Mouse (Mus musculus): ENCODE data around the gene Cenpk.
"Not testable (repeated sequence)": the region's sequence is repeated elsewhere in the genome, so short reads cannot be mapped to it uniquely, and the experiment has no call there.

Cenpk gene

DNA sequence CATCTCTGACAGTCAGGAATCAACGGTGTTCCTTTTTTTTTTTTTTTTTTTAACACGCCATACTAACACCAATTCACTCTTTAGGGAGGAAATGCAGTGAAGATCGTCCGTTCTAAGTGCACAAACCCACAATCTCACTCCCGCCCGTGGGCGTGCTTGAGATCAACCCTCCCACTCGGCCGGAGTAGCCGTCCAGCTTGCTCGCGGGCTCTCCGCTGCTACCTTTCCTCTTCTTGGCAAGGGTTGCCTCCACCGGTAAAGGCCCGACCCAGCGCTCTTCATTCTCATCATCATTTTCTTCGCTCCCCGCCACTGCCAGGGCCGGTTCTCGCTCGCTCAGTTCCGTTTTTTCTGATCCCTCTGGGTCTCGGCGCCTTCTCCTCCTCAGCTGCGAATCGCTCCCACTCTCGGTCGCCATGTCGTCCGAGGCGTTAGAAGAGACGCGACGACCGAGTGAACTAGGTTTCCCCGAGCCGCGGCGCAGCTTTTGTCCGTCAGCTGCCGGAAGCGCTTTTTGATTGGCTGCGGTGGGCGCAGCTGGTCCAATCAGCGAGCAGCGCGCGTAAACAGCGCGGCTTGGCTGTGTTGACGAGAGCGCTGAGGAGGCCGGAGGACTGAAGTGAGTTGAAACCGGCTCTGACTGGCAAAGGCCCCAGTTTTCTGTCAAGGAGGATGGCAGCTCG, at the start of gene Cenpk, which contains the start of gene Ppwd1:
Gene Cenpk, plus strand, starts transcription at position 228 of the 683 bp plus-strand sequence.
Gene Ppwd1, minus strand, starts transcription at position 460 of the 683 bp plus-strand sequence.
- in situ Hi-C loops (cut with MboI, MseI): no loop called here

DNA sequence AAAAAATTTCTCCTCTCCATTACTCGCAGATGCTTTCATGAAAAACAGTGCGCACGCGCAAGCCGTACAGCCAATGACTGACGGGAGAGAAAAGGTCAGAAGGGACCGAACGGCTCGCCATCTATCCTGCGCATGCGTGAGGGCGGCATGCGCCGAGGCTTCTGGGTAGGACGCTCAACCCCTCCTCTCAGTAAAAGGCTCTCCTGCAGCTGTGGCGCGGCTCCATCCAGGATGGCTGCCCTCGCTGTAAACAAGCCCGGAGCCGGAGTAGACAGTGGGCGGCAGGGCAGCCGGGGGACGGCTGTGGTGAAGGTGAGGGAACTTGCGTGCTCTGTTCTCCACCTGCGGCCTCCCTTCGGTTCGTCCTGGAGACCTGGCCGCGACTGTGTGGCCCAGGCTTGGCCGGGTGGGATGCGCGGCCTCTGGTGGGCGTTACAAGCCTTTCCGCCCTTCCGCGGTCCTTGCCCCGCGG, 49.7 kb upstream of the Cenpk start, which contains the start of gene Trim23:
Gene Trim23, plus strand, starts transcription at position 148 of the 472 bp plus-strand sequence.
- in situ Hi-C loops (cut with MboI, MseI): no loop called here

DNA sequence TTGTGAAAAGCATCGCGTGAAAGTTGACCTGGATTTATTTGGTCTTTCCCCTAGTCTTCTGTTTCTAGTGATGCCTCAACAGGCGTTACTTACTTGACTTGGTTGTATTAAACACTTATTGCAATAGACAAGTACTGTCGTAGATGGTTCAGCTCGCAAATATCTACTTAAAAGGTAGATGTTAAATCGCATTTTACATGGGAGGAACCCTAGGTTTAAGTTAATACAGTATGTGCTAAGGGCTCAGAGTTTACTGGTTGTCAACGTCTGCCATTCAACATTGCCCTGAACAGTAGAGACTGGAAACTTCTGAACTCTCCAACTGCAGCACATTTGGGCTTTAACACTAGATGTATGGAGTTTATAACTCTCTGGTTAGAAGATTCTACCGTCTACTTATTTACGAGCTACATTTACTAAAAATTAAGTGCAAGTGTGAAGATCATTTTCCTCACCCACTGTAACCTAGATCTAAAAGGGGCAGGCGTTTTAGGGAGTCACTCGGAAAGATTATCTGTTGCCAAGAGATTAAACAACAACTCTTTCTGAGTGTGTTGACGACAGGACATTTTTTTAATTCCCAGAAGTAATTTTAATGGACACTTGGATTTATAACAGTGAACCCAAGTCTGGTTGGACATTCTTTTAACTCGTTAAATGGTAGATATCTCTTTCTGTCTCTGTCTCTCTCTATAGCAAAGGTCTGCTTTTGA, 49.1 kb upstream of the Cenpk start:
- in situ Hi-C loops (cut with MboI, MseI): no loop called here

DNA sequence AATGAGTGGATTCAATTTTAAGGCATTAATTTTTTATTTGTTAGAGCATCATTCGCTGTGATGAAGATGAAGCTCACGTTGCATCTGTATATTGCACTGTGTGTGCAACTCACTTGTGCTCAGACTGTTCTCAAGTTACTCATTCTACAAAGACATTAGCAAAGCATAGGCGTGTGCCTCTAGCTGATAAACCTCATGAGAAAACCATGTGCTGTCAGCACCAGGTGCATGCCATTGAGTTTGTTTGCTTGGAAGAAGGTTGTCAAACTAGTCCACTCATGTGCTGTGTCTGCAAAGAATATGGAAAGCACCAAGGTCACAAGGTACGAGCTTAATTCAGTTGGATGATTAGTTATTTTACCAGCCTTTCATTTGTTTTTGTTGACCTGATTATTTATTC, 41.1 kb upstream of the Cenpk start:
- in situ Hi-C loops (cut with MboI, MseI): no loop called here

DNA sequence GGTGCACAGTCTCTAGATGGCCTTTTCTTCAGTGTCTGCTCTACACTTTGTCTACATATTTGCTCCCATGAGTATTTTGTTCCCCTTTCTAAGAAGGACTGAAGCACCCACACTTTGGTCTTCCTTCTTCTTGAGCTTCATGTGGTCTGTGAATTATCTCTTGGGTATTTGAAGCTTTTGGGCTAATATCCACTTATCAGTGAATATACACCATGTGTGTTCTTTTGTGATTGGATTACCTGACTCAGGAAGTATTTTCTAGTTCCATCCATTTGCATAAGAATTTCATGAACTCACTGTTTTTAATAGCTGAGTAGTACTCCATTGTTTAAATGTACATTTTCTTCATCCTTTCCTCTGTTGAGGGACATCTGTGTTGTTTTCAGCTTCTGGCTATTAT, 32.5 kb upstream of the Cenpk start:
- in situ Hi-C loops (cut with MboI, MseI): not testable (repeated sequence)

DNA sequence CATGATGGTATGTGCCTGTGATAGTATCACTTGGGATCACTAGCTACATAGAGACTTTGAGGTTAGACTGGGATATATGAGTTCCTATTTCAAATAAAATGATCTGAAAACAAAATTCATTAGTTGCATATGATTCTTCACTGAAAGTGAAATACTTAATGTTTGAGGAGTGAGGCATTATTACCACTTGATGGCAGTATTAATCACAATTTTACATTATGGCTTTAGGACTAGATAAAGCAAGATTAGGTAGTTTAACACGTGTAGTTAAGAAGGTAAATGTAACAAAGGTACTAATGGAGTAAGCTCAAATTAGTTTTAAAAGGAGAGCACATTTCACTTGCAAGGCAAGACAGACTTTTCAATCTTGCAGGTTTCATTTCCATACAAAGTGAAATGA, 24.1 kb upstream of the Cenpk start:
- in situ Hi-C loops (cut with MboI, MseI): no loop called here

DNA sequence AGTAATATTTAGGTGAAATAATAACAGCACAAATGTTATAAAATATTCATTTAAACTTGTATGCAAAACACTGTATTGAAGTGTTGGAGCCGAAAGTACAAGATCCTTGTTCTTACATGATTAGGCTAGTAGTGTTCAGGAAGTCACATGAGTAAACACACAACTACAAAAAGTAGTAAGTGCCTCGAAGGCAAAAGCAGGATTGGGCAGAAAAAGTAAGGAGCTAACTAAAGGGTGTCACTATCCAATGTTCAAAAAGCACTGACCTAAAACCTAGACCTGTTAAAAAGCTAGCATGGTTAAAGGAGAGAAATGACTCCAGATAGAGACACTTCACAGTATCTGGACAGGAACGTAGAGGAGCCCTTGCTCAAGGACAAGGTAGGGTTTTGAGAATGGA, 933 bp upstream of the Cenpk start:
- in situ Hi-C loops (cut with MboI, MseI): no loop called here

DNA sequence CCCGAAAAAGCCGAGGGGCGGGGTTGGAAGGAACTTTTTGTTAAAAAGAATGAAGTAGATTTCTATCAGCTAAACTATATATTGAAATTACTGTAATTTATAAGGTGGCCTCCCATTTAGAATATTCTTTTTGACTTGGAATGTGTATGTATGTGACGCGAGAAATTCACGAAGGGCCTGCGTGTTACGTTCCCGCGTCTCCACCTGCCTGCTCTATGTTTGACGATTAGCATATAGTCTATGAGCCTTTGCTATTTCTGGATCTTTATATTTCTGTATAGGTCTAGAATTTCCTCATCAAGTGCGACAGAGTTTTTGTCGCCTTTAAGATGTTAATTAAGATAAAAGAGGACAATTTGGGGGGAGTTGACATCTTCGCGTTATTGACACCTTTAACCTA, 770 bp downstream of the Cenpk start:
- in situ Hi-C loops (cut with MboI, MseI): no loop called here

DNA sequence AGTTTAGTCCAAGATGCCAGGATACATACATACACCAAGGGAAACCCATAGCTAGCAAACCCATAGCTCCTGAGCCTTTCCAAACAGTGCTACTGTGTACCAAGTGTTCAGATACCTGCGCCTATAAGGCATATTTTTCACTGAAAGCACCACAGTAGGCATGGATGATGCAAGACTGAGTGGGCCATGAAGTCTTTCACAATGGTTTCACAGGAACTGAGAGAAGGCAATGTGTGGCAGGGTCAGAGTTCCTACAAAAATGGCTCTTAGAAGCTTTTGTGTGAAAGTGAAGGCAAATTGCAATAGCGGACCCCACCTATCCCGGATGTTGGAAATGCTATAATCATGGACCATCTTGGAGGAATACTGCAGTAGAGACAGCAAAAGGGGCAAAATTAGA, 30.6 kb downstream of the Cenpk start:
- in situ Hi-C loops (cut with MboI, MseI): no loop called here

DNA sequence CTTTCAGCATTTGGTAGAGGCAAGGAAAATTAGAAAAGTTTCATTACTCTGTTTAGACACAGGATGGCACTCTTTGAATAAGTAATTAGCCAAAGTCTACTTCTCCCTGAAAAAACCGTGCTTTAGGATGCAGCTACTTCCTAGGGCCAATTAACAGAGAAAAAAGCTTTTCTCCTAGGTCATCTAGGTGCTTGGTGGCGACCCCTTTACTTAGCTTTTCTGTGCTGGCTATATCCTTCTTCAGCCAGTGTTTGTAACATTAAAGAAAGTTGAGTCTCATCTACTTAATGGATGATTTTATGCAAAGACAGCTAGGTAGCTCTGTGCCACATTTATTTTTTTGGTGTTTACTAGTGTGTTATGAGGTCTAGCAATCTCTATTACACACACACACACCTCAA, 56.6 kb downstream of the Cenpk start:
- in situ Hi-C loops (cut with MboI, MseI): loop anchor here (5.0 to 25.0 kb wide), 3 partner anchors 327 to 502 kb away; partner anchors contain the start of gene Srek1ip1

DNA sequence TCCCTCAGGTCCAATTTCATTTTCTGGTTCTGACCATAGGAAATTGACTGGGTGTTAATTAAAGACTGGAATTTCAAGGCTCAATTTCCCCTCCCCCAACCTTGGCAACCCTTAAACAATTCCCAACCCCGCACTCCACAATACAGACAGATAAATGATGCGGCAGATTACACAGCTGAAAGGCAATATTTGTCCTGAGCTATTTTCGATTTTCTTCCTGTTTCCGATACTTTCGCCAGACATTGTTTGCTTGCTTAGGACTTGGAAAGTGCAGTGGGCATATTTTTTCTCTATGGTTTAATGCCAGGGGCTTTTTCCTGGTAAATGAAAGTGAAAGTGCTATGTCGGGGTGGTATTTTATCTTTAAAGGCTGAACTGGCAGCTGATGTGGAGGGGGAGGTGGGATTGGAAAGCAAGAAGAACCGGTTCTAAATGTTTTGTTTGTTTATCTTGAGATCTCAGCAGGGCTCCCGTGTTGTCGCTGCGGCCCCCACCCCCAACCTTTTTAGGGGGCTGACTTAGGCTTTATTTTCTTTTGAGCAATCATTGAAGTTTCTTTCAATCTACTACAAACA, 57.4 kb downstream of the Cenpk start:
- in situ Hi-C loops (cut with MboI, MseI): loop anchor here (5.0 to 25.0 kb wide), 3 partner anchors 326 to 501 kb away; partner anchors contain the start of gene Srek1ip1

DNA sequence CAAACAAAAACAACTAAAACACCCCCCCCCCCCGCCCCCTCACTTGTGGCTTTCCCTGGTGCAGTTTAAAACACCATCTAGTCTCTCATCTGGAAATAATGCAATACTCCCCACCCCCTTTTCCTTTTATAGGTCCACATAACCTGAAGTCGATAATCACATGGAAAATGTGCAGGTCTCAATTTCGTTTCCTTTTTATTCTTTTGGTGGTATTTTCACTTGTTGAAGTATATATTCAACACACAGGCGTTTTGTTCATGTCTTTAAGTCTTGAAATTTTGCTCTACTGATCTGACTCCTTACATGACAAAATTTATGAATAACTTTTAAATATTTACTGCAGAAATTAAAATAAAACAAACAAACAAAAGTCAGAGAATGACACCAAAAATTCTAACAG, 57.9 kb downstream of the Cenpk start:
- in situ Hi-C loops (cut with MboI, MseI): loop anchor here (5.0 to 25.0 kb wide), 3 partner anchors 326 to 501 kb away; partner anchors contain the start of gene Srek1ip1

DNA sequence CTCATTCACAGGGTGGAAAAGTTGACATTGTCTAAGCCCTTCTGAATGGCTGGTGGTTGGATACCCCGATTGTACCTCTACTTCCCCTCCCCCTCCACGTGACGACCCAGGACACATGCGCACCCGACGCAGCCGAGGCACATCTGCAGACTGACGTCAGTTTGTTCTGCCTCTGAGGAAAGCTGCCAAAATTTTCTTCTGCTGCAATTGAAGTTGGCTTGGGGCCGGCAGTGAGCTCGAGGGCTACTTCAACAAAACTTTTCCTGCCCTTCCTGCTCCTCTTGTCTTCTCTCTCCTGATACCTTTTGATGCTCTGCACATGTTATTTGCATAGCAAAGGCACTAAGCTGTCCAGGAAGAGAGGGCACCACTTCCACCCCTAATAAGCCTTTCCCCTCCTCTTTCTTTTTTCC, 58.5 kb downstream of the Cenpk start:
- in situ Hi-C loops (cut with MboI, MseI): loop anchor here (5.0 to 25.0 kb wide), 3 partner anchors 325 to 500 kb away; partner anchors contain the start of gene Srek1ip1

DNA sequence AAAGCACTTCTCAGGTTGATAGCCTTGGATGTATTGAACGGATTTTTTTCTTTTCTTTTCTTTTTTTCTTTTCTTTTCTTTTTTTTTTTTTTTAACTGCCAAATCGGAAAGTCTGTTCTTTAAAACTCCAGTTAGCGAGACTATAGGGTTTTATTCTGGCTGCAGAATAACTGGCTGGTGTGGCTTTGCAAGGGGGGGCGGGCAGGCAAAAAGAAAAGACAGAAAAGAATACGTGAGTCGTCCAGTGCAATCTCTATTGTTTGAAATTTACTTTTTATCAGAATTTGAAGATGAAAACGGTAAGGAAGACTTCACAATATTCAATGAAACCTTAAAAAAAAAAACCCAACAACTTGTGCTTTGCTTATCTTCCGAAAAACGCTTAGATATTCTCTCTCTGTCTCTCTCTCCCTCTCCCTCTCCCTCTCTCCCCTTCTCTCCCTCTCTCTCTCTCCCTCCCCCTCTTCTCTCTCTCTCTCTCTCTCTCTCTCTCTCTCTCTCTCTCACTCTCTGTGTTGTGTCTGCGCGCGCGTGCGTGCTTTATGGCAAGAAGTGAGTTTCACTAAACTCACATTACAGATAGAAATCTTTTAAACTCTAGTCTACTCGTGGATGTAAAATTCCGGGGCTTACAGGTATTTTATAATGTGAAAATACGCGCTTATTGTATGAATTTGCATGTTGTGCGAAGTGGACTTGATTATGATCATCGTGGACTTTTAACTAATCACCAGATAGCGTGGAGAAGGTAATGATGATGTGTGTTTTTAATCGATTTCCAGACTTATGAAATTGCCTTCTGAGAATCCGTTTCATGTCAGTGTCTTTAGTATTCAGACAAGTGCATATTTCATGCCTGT, 59.2 kb downstream of the Cenpk start, which contains the start of gene Adamts6:
Gene Adamts6, plus strand, starts transcription at position 470 of the 860 bp plus-strand sequence.
- in situ Hi-C loops (cut with MboI, MseI): loop anchor here (5.0 to 25.0 kb wide), 3 partner anchors 325 to 500 kb away; partner anchors contain the start of gene Srek1ip1

DNA sequence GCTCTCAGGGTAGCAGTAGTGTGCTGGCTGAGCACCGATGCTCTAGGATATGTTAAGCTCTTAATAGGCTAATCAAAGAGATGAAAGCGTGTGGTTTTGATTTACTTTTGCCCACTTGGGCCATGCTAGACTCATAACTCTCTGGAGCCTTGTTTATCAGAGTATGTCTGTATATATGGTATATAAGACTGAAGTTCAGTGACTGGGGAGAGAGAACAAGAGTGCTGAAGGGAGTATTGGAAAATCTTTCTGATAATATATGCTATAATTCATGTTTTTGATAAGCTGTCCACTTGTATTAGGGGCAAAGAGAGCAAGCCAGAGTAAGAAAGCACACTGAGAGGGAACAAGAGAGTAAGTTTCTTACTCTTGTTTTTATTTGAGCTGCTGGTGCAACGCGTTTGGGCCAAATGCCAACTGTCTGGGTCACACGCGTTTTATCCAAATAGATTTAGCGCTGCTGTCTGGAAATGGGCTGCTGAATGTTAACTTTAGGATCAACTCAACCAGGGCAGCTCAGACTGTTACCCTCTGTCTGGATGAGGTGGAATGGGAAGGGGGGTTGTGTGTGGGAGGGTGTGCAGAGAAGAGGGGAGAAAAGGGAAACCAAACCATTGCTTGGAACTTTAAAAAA, 59.9 kb downstream of the Cenpk start:
- in situ Hi-C loops (cut with MboI, MseI): loop anchor here (5.0 to 25.0 kb wide), 3 partner anchors 324 to 499 kb away; partner anchors contain the start of gene Srek1ip1

DNA sequence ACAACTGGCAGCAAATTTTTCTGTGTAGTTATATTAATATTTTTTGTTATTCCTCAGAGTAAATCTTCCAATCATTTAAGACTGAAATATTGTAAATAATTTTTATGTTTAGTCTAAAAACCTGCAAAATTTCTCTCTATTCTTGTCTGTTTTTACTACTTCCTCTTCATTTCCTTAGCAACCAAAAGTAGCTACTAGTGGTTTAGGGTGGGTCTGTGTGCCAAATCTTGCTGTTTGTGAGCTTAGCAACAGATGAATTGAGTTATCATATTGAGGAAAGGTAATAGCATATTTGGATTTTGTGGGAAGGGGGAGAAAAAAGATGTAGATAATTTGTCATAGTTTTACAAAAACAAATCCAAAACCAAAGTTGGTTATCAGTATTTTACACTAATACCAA, 60.8 kb downstream of the Cenpk start:
- in situ Hi-C loops (cut with MboI, MseI): loop anchor here (5.0 to 25.0 kb wide), 3 partner anchors 323 to 498 kb away; partner anchors contain the start of gene Srek1ip1

DNA sequence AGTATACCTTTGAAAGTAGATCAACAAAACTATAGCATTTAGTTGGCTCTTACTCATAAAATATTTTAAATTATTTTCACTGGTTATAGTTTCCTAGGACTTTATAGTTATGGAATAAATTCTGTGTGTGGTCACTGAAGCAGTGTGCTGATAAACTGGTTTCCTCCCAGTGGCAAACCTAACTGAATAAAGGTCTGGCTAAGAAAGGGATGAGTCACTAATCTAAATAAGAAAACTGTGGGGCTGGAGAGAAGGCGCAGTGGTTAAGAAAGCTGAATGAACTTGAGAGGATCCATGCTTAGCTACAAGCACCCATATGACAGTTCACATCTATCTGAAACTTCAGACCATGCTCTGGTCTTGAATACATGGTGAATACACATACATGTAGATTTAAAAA, 67.1 kb downstream of the Cenpk start:
- in situ Hi-C loops (cut with MboI, MseI): loop anchor here (25.0 kb wide), 1 partner anchor 492 kb away; the partner anchor contains the start of gene Srek1ip1

Measured in T-helper 1 cell (primary cell).